Mouse (Mus musculus) heart, adult 2 months (tissue): ENCODE results near the gene Igf2bp3.

ENCODE experiments used
- CTCF ChIP-seq: fragments of 200-600 bp; IDR thresholded peaks from 2 replicates; pipeline ENCODE4 v1.8.1; 2022; ENCODE audit warnings: antibody characterized with exemption, mild to moderate bottlenecking, moderate library complexity
- EP300 ChIP-seq: fragments of 200-500 bp; IDR thresholded peaks from 2 replicates; pipeline ENCODE4 v1.6.1; 2011; ENCODE audit warnings: low read depth, low read length, control low read depth; ENCODE audit not compliant: insufficient read depth
- POLR2A ChIP-seq: fragments of 200-500 bp; IDR thresholded peaks from 2 replicates; pipeline ENCODE4 v1.6.1; 2011; ENCODE audit warnings: mild to moderate bottlenecking, low read depth, low read length, control low read depth; ENCODE audit not compliant: insufficient read depth

GRCm38 (mm10) chr6:49227184-49227735, 12.5 kb upstream of the Igf2bp3 start:
- TF ChIP-seq CTCF, result peak; percentile 37
- TF ChIP-seq POLR2A, result no peak
- no peak for TF ChIP-seq EP300
